Mouse (Mus musculus) ES-E14 (cell line): Measurements from ENCODE around the gene Pex26. TPM values are rescaled to one million over a fixed set of nuclear protein-coding genes. Genes with fewer than 3 reads are reported as not detected.

Experiments used
- DNase-seq: peaks from one replicate; pipeline ENCODE4 v3.0.0-alpha.2; 2013; ENCODE audit warnings: low read depth, low spot score
- H3K27ac ChIP-seq: 2 replicates; pipeline ENCODE4 v1.5.1; 2012; ENCODE audit warnings: low read depth, mild to moderate bottlenecking, low read length, moderate library complexity, mixed read lengths; ENCODE audit not compliant: poor library complexity, insufficient read depth, severe bottlenecking
- H3K36me3 ChIP-seq: 2 replicates; pipeline ENCODE4 v1.6.1; 2012; ENCODE audit warnings: mild to moderate bottlenecking, low read length, moderate library complexity, mixed read lengths; ENCODE audit not compliant: control insufficient read depth, poor library complexity, insufficient read depth, severe bottlenecking
- H3K4me1 ChIP-seq, 2 experiments: fragments of 150-350 bp in 1 of 2; sonication (generic) in 1 of 2; 2 replicates each; pipeline ENCODE4 v1.6.1; 2012; ENCODE audit warnings: low read length in 2 of 2, mild to moderate bottlenecking in 1 of 2, mixed read lengths in 1 of 2; ENCODE audit not compliant: control insufficient read depth in 2 of 2, insufficient read depth in 2 of 2, poor library complexity in 1 of 2
- H3K4me3 ChIP-seq, 2 experiments: fragments of 150-350 bp in 1 of 2; sonication (generic) in 1 of 2; 2 replicates each; pipeline ENCODE4 v1.5.1; 2012; ENCODE audit warnings: low read length in 2 of 2, low read depth in 1 of 2, mild to moderate bottlenecking in 1 of 2, mixed read lengths in 1 of 2; ENCODE audit not compliant: insufficient read depth in 1 of 2, poor library complexity in 1 of 2, severe bottlenecking in 1 of 2
- H3K9ac ChIP-seq: 2 replicates; pipeline ENCODE4 v1.6.1; 2012; ENCODE audit warnings: low read depth, mild to moderate bottlenecking, low read length, mixed read lengths; ENCODE audit not compliant: poor library complexity, insufficient read depth, severe bottlenecking
- H3K9me3 ChIP-seq: fragments of 150-350 bp; sonication (generic); 2 replicates; pipeline ENCODE4 v1.6.1; 2012; ENCODE audit warnings: low read depth, mild to moderate bottlenecking, low read length; ENCODE audit not compliant: control insufficient read depth, insufficient read depth
- CHD2 ChIP-seq: IDR thresholded peaks from 2 replicates; pipeline ENCODE4 v1.6.1; 2014; ENCODE audit warnings: mild to moderate bottlenecking, low read depth, low read length, inconsistent platforms
- HCFC1 ChIP-seq: IDR thresholded peaks from 2 replicates; pipeline ENCODE4 v1.6.1; 2012; ENCODE audit warnings: low read length, inconsistent platforms, borderline replicate concordance; ENCODE audit not compliant: insufficient read depth
- MAFK ChIP-seq: IDR thresholded peaks from 2 replicates; pipeline ENCODE4 v1.6.1; 2014; ENCODE audit warnings: mild to moderate bottlenecking, low read depth, low read length, inconsistent platforms; ENCODE audit not compliant: insufficient read depth
- ZC3H11A ChIP-seq: IDR thresholded peaks from 2 replicates; pipeline ENCODE4 v1.6.1; 2012; ENCODE audit warnings: low read depth, mild to moderate bottlenecking, inconsistent platforms, low read length, borderline replicate concordance
- ZNF384 ChIP-seq: IDR thresholded peaks from 2 replicates; pipeline ENCODE4 v1.6.1; 2012; ENCODE audit warnings: low read depth, low read length, inconsistent platforms
- in situ Hi-C, 2 experiments: fragments of 600-800 bp; cut with MboI; formaldehyde crosslinking; loops; one replicate each; pipeline ENCODE4 v1.15.1; 2025; ENCODE audit warnings: low sequenced_read_pairs in 2 of 2, inconsistent platforms in 1 of 2; ENCODE audit not compliant: unreplicated experiment in 2 of 2
- total RNA-seq: library from RNA; depleted of rRNA; stranded (reverse); fragments of 300-350 nt; gene quantifications from 2 replicates; pipeline ENCODE4 v1.2.3, GENCODE M21; 2012; rRNA removed

Gene Pex26
- 6.6 and 7.6 TPM in 2 replicates for total RNA-seq

DNA sequence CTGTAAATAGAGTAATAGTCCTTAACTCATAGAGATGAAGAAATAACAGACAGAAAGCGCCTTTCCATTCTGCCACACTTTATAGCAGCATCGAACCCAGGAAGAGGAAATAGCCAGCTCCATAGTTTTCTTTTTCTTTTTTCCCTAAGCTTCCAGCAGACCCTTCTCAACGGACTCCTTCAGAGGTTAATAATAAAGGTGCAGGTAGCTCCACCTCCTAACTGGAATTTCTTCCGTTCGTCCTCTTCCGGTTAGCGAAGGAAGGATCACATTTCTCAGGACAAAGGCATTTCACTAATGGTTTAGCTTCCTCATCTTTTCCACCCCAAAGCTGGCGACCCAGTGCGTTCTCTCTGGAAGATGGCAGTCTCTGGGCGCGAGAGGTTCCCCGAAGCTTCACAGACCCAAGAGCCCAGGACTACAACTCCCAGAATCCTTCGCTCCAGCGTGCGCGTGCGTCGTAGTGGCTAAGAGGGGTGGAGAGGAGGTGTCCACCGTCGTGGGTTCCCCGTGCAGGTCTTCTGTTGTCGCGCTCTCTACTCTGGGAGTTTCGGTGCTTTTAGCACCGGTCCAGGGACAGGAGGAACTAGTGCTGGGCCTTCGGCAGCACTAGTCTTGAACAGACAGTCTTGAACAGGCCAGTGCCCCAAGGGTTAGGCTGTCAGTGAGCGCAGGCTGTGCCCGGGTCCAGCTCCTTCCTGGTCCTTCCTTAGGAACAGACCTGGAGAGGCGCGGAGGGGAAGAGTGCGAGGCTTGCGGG is at the start of gene Pex26:
TSS of gene Pex26 (plus strand) at position 254 of the 760 bp plus-strand sequence.
- Histone ChIP-seq H3K36me3 (peaks cover 2% of the 10 kb centered on the region; the same call in 1 of the 2 replicates), H3K27ac (0 out of 2 replicates have a peak within 1 kb of the TSS, but pooled peaks have one; percentile 5)
- in situ Hi-C loops: no loop called here

DNA sequence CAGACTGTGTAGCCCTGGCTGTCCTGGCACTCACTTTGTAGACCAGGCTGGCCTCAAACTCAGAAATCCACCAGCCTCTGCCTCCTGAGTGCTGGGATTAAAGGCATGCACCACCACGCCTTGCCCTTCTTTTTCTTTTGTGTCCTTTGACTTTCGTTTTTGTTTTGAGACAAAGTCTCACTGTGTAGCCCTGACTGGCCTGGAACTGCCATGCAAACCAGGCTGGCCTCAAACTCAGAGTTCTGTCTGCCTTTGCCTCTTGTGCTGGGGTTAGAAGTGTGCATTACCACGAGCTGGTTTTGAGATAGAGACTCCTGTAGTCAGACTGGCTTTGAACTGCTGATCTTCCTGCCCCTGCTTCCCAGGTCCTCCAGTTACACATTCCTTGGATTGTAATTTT is 49.2 kb upstream of the Pex26 start:
- Histone ChIP-seq H3K4me1 (peaks cover 3 to 14% of the 10 kb centered on the region in 2 experiments), H3K4me3 (no peak overlapping the region), H3K9ac (no peak overlapping the region), H3K9me3 (no peaks in the 10 kb centered on the region), H3K27ac (no peak overlapping the region), H3K36me3 (no peaks in the 10 kb centered on the region)
- TF ChIP-seq ZC3H11A (no peak), MAFK (no peak), CHD2 (no peak), ZNF384 (no peak), HCFC1 (no peak)
- in situ Hi-C loops: no loop called here
- DNase-seq: no peak

More for the DNA sequence above, at the start of gene Pex26:
- peak within 1 kb of the TSS; percentile 72 for H3K9ac ChIP-seq
- H3K4me3 ChIP-seq: peak within 1 kb of the TSS; percentile 74 to 91
- H3K4me1 ChIP-seq: peaks cover 1 to 2% of the 10 kb centered on the region in 2 experiments; a peak in 3 of 4 replicates
- DNase-seq: peak; percentile 87
- TF ChIP-seq HCFC1: peak; percentile 96
- TF ChIP-seq CHD2: no peak
- no peaks in the 10 kb centered on the region for H3K9me3 ChIP-seq

DNA sequence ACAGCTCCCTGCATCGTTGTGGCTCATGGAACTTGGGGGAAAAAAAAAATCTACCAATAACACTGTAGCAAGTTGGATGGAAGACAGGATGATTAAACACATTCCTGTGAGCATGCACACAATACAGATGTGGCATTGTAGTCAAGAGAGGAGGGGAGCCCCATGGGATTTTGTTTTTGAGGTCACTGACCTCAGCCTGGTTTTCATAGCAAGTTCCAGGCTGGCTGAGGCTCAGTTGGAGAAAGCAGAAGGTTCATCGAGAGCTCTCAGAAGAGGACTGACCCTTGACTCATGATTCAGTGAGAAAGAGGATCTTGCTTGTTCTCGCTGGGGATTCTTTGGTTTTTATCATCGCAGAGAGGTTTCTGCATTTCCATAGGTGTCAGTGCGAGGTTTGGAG is 48.6 kb upstream of the Pex26 start:
- peaks cover 2 to 14% of the 10 kb centered on the region in 2 experiments for H3K4me1 ChIP-seq
- H3K9ac ChIP-seq: no peak overlapping the region
- H3K9me3 ChIP-seq: no peaks in the 10 kb centered on the region
- TF ChIP-seq CHD2 (no peak), ZC3H11A (no peak), ZNF384 (no peak), MAFK (no peak), HCFC1 (no peak)
- H3K4me3 ChIP-seq: no peak overlapping the region
- H3K36me3 ChIP-seq: no peaks in the 10 kb centered on the region
- no peak overlapping the region for H3K27ac ChIP-seq
- DNase-seq: no peak
- in situ Hi-C loops: no loop called here

DNA sequence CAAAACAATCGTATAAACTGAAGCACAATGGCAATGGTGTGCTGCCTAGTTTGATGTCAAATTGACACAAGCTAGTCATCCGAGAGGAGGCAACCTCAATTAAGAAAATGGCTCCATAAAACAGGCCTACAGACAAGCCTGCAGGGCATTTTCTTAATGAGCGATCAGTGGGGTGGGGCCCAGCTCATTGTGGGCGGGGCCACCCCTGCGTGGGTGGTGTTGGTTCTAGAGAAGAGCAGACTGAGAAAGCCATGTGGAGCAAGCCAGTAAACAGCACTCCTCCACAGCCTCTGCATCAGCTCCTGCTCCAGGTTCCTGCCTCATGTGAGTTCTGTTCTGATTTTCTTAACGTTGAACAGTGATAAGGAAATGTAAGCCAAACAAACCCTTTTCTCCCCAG is 46.2 kb upstream of the Pex26 start:
- H3K9me3 ChIP-seq: no peaks in the 10 kb centered on the region
- in situ Hi-C loops: no loop called here
- no peak overlapping the region for H3K9ac ChIP-seq
- peaks cover 2 to 17% of the 10 kb centered on the region in 2 experiments for H3K4me1 ChIP-seq
- DNase-seq: peak; percentile 69
- no peaks in the 10 kb centered on the region for H3K36me3 ChIP-seq
- no peak overlapping the region for H3K4me3 ChIP-seq
- TF ChIP-seq ZC3H11A: no peak
- TF ChIP-seq HCFC1: no peak
- TF ChIP-seq CHD2: no peak
- TF ChIP-seq ZNF384: no peak
- no peak for TF ChIP-seq MAFK
- H3K27ac ChIP-seq: no peak overlapping the region
